In genomic region chr13:109424906-109425305, GRCm38 (mm10) we compare ENCODE assay signal across 16 mouse cellular contexts.
DNase-seq lines count a peak whose midpoint lies in the region; ATAC-seq lines count a peak whose summit lies in the region.
"Had no signal": no experiment of that assay in that cellular context is flagged by ENCODE, and none has a peak within 500 bp of the region (broad histone marks: within the 10 kb centered on the region; RNA-seq: fewer than 3 reads in every experiment).

No protein-coding gene starts in this region.

- ATAC-seq in forebrain, embryonic 15.5 days (replicated peaks) = no peak
- ATAC-seq: forebrain, embryonic 13.5 days had no signal

- no peaks in the 10 kb centered on the region for H3K27me3 ChIP-seq in forebrain, embryonic 15.5 days
- H3K27me3 ChIP-seq: forebrain, embryonic 13.5 days; heart, embryonic 12.5 days had no signal

- H3K27ac ChIP-seq in forebrain, embryonic 15.5 days (replicated peaks) = no peak overlapping the region
- H3K27ac ChIP-seq: embryonic facial prominence, embryonic 10.5 days; forebrain, embryonic 13.5 days; heart, adult 2 months; hindbrain, embryonic 10.5 days; hindbrain, embryonic 14.5 days had no signal

- peak; percentile 40 to 45 for DNase-seq in kidney, adult 8-10 months
- no peak for DNase-seq in kidney, adult 18-20 months
- DNase-seq in lung, postnatal 36 days = peak; percentile 28
- no peak for DNase-seq in lung, postnatal 10 days
- peak; percentile 54 for DNase-seq in kidney, postnatal 14 days
- DNase-seq in retina, embryonic 14.5 days (ENCODE audit: low spot score) = no peak
- DNase-seq: adrenal gland, adult 2 months; adrenal gland, postnatal 36 days; cerebellum, adult 2 months; heart, adult 2 months had no signal

- H3K9ac ChIP-seq in forebrain, embryonic 15.5 days (replicated peaks) = no peak overlapping the region
- H3K9ac ChIP-seq: forebrain, embryonic 13.5 days; heart, embryonic 12.5 days; hindbrain, embryonic 14.5 days had no signal

- no peaks in the 10 kb centered on the region for H3K4me1 ChIP-seq in forebrain, embryonic 15.5 days
- H3K4me1 ChIP-seq: embryonic facial prominence, embryonic 10.5 days; forebrain, embryonic 13.5 days; hindbrain, embryonic 10.5 days had no signal

- H3K4me3 ChIP-seq in forebrain, embryonic 15.5 days = no peak overlapping the region
- H3K4me3 ChIP-seq: embryonic facial prominence, embryonic 10.5 days; forebrain, embryonic 13.5 days; heart, adult 2 months; heart, embryonic 12.5 days; hindbrain, embryonic 10.5 days had no signal

- H3K4me2 ChIP-seq in forebrain, embryonic 15.5 days (replicated peaks) = no peak overlapping the region
- H3K4me2 ChIP-seq: forebrain, embryonic 13.5 days; heart, embryonic 12.5 days; hindbrain, embryonic 14.5 days had no signal

- H3K36me3 ChIP-seq in forebrain, embryonic 15.5 days = no peaks in the 10 kb centered on the region
- H3K36me3 ChIP-seq: embryonic facial prominence, embryonic 10.5 days; heart, embryonic 12.5 days; hindbrain, embryonic 10.5 days had no signal

- WGBS in forebrain, embryonic 15.5 days = 69% methylated on average over 2 of the region's 2 CpGs

- H3K9me3 ChIP-seq in forebrain, embryonic 15.5 days = no peaks in the 10 kb centered on the region
- H3K9me3 ChIP-seq: forebrain, embryonic 13.5 days; heart, embryonic 12.5 days had no signal

Comparison
In these comparisons a context has a peak if more than half of its experiments do, and no peak if none do; other contexts are left out.
1. DNase-seq: peak in kidney, adult 8-10 months (2 of 2), lung, postnatal 36 days (single experiment) and kidney, postnatal 14 days (single experiment); none in kidney, adult 18-20 months (single experiment), lung, postnatal 10 days (single experiment) and retina, embryonic 14.5 days (single experiment).